Mouse (Mus musculus) adrenal gland, adult 8-10 months (tissue): Measurements from ENCODE around the gene Chrna7. TPM values are rescaled to one million over a fixed set of nuclear protein-coding genes. Genes with fewer than 3 reads are reported as not detected.
A peak's percentile ranks its signal among the peaks of the same experiment; 100 is the strongest.

ENCODE experiments used
- DNase-seq: peaks from one replicate; pipeline ENCODE4 v3.0.0; 2022
- total RNA-seq, 4 experiments: library from RNA; stranded (reverse); gene quantifications; 2 replicates each; pipeline ENCODE4 v1.2.4; 2022

Gene Chrna7
- 10 to 100 TPM; 19.5 to 30.1 (median 25.0) TPM for total RNA-seq

DNA sequence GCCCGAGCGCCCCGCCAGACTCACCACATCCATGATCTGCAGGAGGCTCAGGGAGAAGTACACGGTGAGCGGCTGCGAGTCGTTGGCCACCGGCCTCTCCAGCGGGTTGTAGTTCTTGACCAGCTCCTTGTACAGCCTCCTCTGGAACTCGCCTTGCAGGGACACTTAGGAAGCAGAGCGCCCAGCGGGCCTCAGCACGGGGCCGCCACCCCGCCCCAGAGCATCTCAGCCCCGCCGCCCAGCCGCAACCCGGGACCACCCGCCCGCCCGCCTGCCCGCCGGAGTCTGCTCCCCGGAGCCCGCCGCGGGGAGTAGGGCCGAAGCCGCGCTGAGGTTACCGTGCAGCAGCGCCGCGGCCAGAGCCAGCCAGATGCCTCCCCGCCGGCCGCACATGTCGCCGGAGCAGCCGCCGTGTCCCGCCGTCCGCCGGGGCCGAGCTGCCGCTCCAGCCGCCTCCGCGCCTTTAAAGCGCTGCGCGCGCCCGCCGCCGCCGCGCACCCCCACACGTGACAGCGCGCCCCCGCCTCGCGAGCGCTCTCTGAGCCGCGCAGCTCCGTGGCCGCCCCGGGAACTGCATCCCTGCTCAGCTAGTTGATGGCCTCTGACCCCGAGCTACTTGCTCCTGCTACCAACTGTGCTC is at the start of gene Chrna7:
Gene Chrna7 (minus strand): TSS at position 486 of the 640 bp plus-strand sequence.
- DNase-seq = peak; percentile 61

GRCm38 (mm10) chr7:63249404-63249803 is 37.0 kb upstream of the Chrna7 start:
- no peak for DNase-seq

- no peak for DNase-seq
Measured at GRCm38 (mm10) chr7:63237852-63238516, 25.6 kb upstream of the Chrna7 start.

DNA sequence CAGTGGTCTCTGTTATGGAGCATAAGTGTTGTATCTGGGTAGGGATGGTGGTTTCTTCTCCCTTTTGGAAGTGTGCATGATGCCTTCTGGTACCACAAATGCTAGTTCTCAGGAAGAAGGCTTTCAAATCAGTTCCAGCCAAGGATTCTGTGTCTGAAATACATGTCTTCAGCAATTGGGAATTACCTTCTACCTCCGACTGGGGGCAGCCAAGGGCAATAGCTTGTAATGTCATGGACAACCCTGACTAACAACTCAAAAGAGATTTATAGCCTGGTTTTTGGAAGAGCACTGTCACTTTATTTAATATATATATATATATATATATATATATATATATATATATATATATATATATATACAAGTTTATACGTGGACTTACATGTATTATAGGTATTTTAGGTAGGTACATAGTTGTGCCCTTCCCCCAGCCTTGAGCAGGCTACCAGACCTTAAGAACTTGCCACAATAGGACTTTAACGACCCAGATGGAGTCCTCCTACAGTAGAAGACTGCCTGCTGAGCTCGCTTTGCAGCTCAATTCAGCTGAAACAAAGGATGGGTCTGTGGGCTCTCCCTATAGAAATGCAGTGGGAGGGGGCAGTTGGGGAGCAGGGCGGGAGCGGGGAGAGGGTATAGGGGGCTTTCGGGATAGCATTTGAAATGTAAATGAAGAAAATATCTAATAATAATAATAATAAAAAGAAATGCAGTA is 12.9 kb upstream of the Chrna7 start:
- no peak for DNase-seq

DNA sequence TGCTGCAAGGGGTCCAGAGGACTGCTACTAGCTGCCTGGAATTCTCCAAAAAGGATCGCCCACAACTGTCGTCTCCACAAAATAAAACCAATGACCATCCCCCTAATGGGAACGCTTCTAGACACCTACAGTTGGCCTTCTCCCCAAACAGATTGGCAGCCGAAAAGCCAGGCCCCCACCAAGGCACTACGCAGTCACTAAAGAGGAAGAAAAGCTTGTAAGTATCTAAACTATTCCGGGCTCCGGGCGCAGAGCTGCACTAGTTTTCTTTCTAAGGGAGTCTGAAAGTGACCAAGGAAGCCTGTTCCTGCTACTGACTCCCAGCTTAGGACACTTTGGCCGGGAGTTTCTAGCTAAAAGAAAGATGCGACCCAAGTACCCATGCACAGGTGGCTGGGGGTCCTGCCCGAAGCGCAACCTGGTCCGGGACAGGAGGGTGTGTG is 707 bp downstream of the Chrna7 start:
- peak; percentile 2 for DNase-seq

DNA sequence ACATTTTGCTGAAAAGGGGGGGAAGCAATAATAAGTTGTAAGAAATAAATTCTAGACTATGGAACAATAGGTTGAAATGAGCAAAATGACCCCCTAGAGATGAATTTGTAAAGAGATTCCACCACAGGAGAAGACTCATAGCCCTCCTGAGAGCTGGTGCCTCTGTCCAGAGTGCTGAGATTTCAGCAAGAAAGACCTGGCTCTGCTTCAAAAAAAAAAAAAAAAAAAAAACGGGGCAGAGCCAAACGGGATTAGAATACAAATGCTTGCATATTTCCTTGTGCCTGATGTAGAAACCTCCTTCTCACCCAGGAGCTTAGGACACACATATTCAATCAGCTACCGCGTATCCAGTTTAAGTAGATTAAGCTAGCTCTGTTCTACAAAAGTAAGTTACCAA is 2.9 kb downstream of the Chrna7 start:
- no peak for DNase-seq

DNA sequence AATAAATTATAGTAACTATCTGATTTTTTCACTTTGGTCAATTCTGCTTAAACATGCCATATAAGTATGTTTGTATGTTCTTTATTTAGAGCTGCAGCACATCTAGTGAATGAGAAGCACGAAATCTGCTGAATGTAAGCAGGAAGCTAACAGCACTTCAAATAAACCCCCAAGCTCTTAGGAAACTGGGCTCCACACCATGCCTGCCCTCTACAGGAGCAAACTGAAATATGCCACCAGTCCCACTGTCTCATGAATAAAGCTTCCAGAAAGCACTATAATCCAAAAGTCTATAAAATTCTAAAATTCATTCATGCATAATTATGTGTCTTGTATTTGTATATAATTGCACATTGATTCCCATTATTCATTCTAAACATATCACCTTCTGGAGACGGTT is 5.2 kb downstream of the Chrna7 start:
- DNase-seq = no peak

DNA sequence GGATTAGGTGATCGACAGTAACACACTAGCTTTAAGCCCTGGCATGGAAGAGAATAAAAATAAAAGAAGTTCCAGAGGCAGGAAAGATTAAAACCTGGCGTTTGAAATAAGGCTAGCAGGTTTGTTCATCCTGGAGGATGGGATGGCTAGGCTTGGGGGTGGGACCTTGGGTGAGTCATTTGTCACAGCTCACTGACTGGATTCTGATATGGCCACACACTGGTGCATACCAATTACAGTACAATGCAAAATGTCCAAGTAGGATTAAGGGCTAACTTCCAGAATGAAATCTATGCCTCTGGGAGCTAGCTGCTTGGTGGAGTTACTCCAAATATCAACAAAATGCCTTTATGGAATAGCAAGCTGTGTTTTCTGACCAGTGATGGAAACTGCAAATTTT is 16.8 kb downstream of the Chrna7 start:
- DNase-seq = no peak

GRCm38 (mm10) chr7:63189647-63190534 is 22.5 kb downstream of the Chrna7 start:
- DNase-seq = no peak

DNA sequence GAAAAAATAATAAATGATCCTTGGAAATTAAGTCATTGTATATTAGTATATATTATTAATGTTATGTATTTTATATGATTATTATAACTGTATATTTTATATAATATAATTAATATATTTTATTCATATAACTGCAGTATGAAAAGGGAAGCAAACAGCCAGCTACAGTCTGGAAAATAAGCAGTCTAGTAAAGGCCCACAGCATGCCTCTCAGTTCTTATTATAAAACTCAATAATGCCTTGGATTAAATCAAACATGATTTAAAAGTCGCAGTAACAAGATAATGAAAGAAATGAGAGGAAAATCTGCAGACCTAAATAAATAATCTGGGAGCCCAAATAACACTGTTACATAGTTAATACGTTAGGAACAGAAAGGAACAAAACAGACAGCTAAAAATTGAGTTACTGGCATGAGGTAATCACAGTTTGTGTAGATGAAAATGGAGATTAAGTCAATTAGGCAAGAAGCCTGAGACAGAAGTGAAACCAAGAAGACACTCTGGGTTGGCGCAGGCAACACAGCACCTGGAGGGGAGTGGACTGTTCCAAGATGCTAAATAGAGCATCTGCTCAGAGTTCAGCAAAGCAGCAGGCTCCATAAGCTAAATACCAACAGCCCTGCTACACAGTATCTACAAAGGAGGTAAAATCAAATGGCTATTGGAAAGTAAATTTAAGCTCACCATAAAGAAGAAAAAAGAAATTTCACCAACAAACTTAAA is 42.1 kb downstream of the Chrna7 start:
- DNase-seq = no peak

DNA sequence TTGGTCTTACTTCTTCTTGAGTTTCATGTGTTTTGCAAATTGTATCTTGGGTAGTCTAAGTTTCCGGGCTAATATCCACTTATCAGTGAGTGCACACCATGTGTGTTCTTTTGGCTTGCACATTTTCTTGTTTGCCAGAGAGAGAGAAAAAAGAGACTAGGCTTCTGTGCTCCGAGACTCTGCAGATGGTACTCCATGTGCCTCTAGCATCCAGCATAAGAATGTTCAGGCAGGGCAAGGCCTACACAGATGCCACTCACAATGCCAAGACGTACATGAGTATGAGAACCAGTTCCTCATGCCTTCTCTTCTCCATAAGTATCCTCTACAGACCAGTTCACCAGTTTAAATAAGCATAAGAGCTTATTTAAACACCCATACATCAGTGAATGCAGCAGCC is 47.8 kb downstream of the Chrna7 start:
- no peak for DNase-seq

DNA sequence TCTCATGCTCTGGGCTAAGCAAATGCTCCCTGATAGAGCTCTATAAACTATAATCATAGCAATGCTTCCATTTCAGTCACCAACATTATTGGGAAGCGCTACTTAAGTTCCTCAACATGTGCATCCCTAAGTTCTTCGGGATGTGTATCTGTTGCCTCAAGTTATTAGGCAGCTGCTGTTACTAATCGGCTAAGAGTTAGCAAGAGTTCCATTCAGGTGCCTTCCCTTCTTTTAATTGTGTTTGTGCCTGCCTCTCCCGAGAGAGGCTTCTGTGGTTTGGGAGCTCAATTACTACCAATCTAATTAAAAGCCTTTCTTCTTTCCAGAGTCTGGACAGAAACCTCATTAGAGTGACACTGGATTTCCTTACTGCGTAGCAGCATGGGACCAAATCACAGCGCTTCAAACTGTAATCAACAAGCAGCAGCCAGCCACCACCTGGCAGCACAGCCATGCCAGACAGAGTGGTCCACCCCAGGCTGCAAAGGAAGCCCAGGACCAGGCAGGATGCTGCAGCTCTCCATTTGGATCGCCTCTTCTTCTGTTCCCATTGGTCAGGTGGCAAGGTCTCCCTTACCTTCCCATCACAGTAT is 50.0 kb downstream of the Chrna7 start:
- no peak for DNase-seq

DNA sequence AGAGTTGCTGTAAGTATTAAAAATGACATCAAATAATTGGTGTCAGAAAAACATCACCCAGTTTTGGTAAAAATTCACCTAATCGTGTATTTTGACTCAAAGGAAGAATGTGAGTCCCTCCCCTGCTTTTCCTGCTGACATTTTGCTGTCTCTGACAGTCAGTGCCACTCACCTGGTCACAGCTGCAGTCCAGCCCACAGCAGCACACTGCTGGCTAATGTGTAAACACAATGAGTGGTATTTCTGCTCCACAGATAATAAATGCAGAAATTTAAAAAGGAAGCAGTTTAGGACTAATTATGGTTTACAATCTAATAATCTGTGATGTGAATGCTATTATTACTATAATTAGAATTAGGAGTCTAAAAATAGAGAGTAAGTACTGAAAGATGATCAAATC is 59.1 kb downstream of the Chrna7 start:
- DNase-seq = no peak

DNA sequence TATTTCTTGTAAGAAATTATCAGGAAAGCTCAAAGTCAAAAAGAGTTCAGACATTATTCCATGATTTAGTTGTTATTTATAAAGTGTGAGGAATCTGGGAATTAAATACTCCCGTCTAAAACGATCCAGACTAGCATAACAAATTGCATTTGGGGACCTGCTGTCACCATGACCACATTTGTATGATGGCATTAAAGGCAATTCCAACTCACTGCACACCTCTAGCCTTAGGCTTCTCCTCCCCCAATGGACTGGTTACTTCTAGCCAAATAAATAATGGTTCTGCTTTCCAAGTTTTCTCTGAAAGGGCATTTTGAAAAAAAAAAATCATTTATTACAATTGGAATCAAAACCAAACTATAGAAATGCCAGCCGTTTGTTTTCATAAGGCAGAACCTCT is 63.6 kb downstream of the Chrna7 start:
- no peak for DNase-seq

- DNase-seq = no peak
Measured at GRCm38 (mm10) chr7:63148321-63148720, 64.0 kb downstream of the Chrna7 start.

- DNase-seq = no peak
Measured at GRCm38 (mm10) chr7:63122547-63122946, 89.8 kb downstream of the Chrna7 start.

- DNase-seq = no peak
Measured at GRCm38 (mm10) chr7:63113671-63114070, 98.7 kb downstream of the Chrna7 start.

GRCm38 (mm10) chr7:63113252-63113651 is 99.1 kb downstream of the Chrna7 start:
- DNase-seq = no peak

DNA sequence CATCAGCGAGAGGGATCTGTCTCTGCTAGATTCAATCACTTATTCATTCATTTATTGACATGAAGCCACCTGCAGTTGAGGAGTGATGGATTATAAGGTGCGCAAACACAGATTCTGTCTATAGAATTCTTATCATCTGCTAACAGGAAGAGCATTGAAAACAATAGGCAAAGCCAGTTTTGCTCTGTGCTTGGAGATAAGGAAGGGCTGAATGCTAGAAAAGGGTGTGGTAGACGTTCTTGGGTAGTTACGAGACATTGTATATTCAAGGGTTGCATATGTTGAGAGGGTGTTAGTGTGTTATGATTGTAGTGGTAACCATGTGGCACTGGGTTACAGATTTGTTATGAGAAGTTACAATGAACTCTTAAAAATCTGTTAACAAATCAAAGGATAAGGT is 103.0 kb downstream of the Chrna7 start:
- DNase-seq = no peak

GRCm38 (mm10) chr7:63085954-63086353 is 126.4 kb downstream of the Chrna7 start:
- DNase-seq = no peak

DNA sequence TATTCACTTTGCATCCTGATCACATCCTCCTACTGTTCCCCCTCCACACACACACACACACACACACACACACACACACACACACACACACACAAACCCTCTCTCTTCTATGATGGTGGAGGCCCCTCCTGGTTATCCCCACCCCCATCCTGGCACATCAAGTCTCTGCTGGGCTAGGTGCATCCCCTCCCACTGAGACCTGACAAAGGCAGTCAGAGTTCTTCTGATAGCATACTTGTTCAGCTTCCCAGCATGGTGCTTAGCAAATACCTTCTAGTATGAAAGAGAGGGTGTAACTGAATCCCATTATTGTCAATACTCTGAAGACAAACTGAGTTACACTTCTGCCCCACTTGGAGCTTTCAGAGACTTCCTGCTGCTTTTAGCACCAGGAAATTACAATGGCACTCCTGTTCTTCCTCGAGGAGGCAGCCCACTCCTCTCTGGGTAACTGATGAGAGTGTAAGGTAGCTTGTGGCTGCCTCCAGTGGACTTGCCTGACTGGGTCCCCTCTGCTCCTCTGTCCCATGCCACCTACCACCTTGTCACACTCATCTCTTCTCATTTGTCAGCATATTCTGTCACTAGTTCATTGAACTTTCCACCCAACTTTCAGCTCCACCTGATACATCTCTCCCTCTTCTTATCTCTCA is 127.9 kb downstream of the Chrna7 start:
- DNase-seq = no peak
